Mouse (Mus musculus) right cerebral cortex, adult 18-20 months (tissue): ENCODE data around the gene Tmem237.
A peak's percentile ranks its signal among the peaks of the same experiment; 100 is the strongest.

ENCODE experiments used
- DNase-seq: peaks from one replicate; pipeline ENCODE4 v3.0.0; 2022; ENCODE audit warnings: mixed read lengths

Tmem237 gene

DNA sequence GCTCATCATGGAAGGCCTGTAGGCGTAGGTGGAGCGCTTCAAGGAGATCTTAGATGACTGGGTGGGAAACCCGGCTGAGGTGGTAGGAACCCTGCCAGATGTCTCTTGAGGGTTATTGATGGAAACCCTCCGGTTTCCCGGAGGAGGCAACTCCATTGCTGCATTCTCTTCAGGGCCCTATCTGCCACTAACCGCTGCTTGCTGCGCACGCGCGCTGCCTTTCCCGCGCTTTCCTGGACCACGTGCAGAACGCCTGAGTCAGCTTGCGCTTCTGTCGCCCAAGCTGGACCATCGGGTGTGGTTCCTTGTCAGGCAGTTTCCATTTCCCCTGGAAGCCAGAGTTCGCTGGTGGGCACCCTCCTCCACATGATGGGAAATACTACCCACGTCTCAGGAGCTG, 25.5 kb downstream of the Tmem237 start, which contains the start of gene C2cd6:
C2cd6 (minus strand) TSS at position 196 of the 400 bp plus-strand sequence.
- DNase-seq, result no peak

DNA sequence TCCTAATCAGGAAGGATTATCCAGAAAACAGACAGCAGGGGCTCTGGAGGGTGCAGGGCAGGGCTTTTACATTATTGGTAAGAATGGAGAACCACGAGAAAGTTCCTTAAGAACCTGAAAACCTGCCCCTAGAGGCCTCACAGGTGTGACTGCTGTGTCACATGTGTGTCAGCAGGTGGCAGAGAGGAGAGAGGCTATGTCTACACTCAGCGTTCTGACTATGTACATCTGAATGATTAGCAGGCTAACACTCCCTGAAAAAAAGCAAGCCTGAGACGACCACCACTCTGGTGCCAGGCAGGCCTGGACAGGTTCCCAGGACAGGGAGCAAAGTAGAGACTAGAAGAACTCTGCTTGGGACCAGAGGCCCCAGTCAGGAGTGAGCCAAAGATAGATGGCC, 49.3 kb downstream of the Tmem237 start:
- no peak for DNase-seq

DNA sequence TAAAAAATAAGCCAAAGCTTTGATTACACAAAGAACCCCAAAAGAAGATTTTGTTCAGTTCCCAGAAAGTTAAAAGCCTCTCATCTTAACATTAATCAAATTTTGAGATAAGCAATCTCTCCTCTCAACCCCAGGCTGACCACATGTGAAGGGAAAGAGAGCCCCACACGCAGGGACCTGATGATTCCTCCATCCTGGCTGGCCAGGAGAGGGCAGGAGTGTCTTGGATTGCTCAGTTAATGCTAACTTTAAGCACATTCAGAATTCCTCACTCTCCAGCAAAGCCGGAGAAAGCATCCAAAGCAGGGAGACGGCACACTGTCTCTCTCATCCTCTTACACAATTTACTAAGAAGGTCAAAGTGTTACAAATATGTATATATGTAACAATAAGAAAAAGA, 52.2 kb downstream of the Tmem237 start:
- DNase-seq, result peak; percentile 3

DNA sequence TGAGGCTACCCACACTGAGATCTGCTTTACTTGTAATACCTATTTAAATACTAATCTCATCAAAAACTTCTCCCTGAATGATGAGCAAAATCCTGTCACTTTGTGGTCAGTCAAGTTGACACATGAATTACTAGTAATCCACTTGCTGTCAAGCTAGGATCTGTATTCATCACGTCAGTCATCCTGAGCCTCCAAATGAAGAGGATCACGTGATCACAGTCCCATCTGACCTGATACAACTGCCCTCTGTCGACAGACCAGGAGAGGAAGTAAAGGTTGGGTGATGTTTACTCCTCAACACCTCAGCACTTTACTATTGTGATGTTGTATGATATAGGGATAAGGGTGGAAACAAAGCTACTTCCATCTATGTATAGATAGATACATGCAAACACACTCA, 56.5 kb downstream of the Tmem237 start:
- DNase-seq, result no peak

DNA sequence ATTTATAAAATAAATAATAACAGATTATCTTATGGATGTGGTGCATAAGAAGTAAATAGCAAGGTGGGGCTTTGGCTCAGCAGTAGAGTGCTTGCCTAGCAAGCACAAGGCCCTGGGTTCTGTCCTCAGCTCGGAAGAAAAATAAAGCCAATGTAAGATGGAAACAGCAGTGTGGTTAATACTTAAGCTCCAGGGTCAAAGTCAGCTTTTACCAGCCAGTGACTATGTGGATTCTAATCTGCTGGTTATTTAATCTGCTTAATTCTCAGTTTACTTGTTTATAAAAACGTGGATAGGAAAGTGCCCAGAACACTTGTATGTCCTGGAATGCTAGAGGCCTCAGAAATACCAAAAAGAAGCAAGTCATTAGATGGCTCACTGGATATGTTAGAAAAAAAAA, 63.3 kb downstream of the Tmem237 start:
- no peak for DNase-seq

DNA sequence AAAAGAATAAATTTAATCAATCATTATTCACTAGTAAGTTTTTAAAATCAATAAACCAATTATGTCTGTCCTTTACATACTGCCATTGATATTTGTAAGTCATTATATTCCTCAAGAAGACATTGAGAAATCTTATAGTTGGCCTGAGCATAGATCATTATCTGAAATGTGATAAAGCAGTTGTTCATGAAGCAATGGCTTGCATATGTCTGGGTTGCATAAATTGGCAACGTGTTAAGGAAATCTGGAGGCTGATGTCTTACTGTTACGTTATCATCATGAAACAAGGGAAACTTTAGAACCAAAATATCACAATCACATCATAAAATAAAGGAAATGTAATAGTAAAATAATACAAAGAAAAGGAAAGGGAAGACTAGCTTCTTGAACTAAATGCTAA, 68.9 kb downstream of the Tmem237 start:
- no peak for DNase-seq
